Mouse (Mus musculus) cerebellum, adult (tissue): ENCODE measurements around the gene Dnaja4.

ENCODE experiments used
- ATAC-seq: cut with Nextera tagmentation; 2 replicates; pipeline ENCODE4 v1.9.2; 2017; ENCODE audit warnings: mild to moderate bottlenecking, moderate library complexity, mixed read lengths; ENCODE audit not compliant: insufficient number of reproducible peaks, low FRiP score, low TSS enrichment

Gene Dnaja4

GRCm38 (mm10) chr9:54699345-54700173 lies 886 bp downstream of the Dnaja4 start:
- peak; percentile 67 for ATAC-seq

- ATAC-seq = peak; percentile 33; the same call in 1 of the 2 replicates
These were observed 1.5 kb downstream of the Dnaja4 start for GRCm38 (mm10) chr9:54700174-54700475.

- ATAC-seq = no peak
These were observed 2.1 kb downstream of the Dnaja4 start for GRCm38 (mm10) chr9:54700746-54701145.

GRCm38 (mm10) chr9:54702581-54702980 lies 3.9 kb downstream of the Dnaja4 start:
- no peak for ATAC-seq

GRCm38 (mm10) chr9:54704361-54704760 lies 5.7 kb downstream of the Dnaja4 start:
- ATAC-seq = no peak

- no peak for ATAC-seq
These were observed 6.9 kb downstream of the Dnaja4 start for GRCm38 (mm10) chr9:54705561-54705960.

- ATAC-seq = no peak; the same call in 1 of the 2 replicates
These were observed 8.8 kb downstream of the Dnaja4 start for GRCm38 (mm10) chr9:54707288-54707999.

- ATAC-seq = no peak
These were observed 9.4 kb downstream of the Dnaja4 start for GRCm38 (mm10) chr9:54708085-54708484.

- no peak for ATAC-seq
These were observed 17.1 kb downstream of the Dnaja4 start for GRCm38 (mm10) chr9:54715776-54716175.

GRCm38 (mm10) chr9:54717527-54717926 lies 18.9 kb downstream of the Dnaja4 start:
- no peak for ATAC-seq

GRCm38 (mm10) chr9:54722156-54722555 lies 23.5 kb downstream of the Dnaja4 start:
- ATAC-seq = no peak

- ATAC-seq = no peak
These were observed 23.9 kb downstream of the Dnaja4 start for GRCm38 (mm10) chr9:54722596-54722995.

- no peak for ATAC-seq
These were observed 27.6 kb downstream of the Dnaja4 start for GRCm38 (mm10) chr9:54726315-54726714.

- ATAC-seq = no peak
These were observed 33.4 kb downstream of the Dnaja4 start for GRCm38 (mm10) chr9:54732122-54732521.

GRCm38 (mm10) chr9:54733921-54734638 lies 35.4 kb downstream of the Dnaja4 start, which contains the start of gene Wdr61:
TSS of gene Wdr61 (minus strand) at chr9:54734519.
- ATAC-seq = peak; percentile 84

- ATAC-seq = no peak
These were observed 36.1 kb downstream of the Dnaja4 start for GRCm38 (mm10) chr9:54734639-54735252.

- ATAC-seq = no peak
These were observed 37.6 kb downstream of the Dnaja4 start for GRCm38 (mm10) chr9:54736284-54736701.

GRCm38 (mm10) chr9:54738376-54738775 lies 39.7 kb downstream of the Dnaja4 start:
- ATAC-seq = no peak

- ATAC-seq = no peak
These were observed 45.2 kb downstream of the Dnaja4 start for GRCm38 (mm10) chr9:54743891-54744290.

- no peak for ATAC-seq
These were observed 47.2 kb downstream of the Dnaja4 start for GRCm38 (mm10) chr9:54745740-54746370.
